Mouse (Mus musculus): ENCODE data around the gene Zar1l. TPM values are rescaled to one million over a fixed set of nuclear protein-coding genes. Genes with fewer than 3 reads are reported as not detected.

Gene Zar1l
- total RNA-seq (2021) = 1 to 10 TPM in 1 of 2 experiments, under 1 TPM in 1; 0.68 to 1.2 TPM
- long read RNA-seq, experiment 1, partial matches to known transcripts = 0 of 2 reads
- long read RNA-seq, experiment 1, other reads (novel, unspliced or antisense) = 2 of 2 reads
- long read RNA-seq, experiment 2 = 0 reads

GRCm38 (mm10) chr5:150518064-150518463 lies at the start of gene Zar1l:
Gene Zar1l, minus strand, starts transcription at chr5:150518164.
- H3K4me3 ChIP-seq = peak within 1 kb of the TSS; percentile 7; the same call in 1 of the 2 replicates
- no peak for DNase-seq (ENCODE audit: extremely low spot score in 1 of 2, low spot score in 2 of 2)
- no peak within 1 kb of the TSS for H3K27ac ChIP-seq
- TF ChIP-seq CTCF (IDR thresholded peaks at IDR 0.05) = no peak
- intact Hi-C loops (cut with DNase I) = no loop called here

GRCm38 (mm10) chr5:150566971-150567370 lies 49.0 kb upstream of the Zar1l start:
- H3K27ac ChIP-seq = peak overlapping the region; percentile 32; the same call in 1 of the 2 replicates
- no peak for TF ChIP-seq CTCF (IDR thresholded peaks at IDR 0.05)
- no peak overlapping the region for H3K4me3 ChIP-seq
- DNase-seq (ENCODE audit: extremely low spot score in 1 of 2, low spot score in 2 of 2) = no peak
- intact Hi-C loops (cut with DNase I) = no loop called here

- H3K4me3 ChIP-seq = no peak overlapping the region
- no peak for TF ChIP-seq CTCF (IDR thresholded peaks at IDR 0.05)
- H3K27ac ChIP-seq = peak overlapping the region; percentile 72
- peak; percentile 25 to 47 for DNase-seq (ENCODE audit: extremely low spot score in 1 of 2, low spot score in 2 of 2)
- intact Hi-C loops (cut with DNase I) = no loop called here
Observed at GRCm38 (mm10) chr5:150566226-150566625, 48.3 kb upstream of the Zar1l start.

- Histone ChIP-seq H3K4me3 (no peak overlapping the region), H3K27ac (no peak overlapping the region)
- TF ChIP-seq CTCF (IDR thresholded peaks at IDR 0.05) = no peak
- DNase-seq (ENCODE audit: extremely low spot score in 1 of 2, low spot score in 2 of 2) = no peak
- intact Hi-C loops (cut with DNase I) = no loop called here
Observed at GRCm38 (mm10) chr5:150564426-150564825, 46.5 kb upstream of the Zar1l start.

GRCm38 (mm10) chr5:150561783-150562182 lies 43.8 kb upstream of the Zar1l start:
- no peak overlapping the region for H3K4me3 ChIP-seq
- intact Hi-C loops (cut with DNase I) = no loop called here
- no peak overlapping the region for H3K27ac ChIP-seq
- TF ChIP-seq CTCF (IDR thresholded peaks at IDR 0.05) = no peak
- no peak for DNase-seq (ENCODE audit: extremely low spot score in 1 of 2, low spot score in 2 of 2)

- H3K4me3 ChIP-seq = no peak overlapping the region
- DNase-seq (ENCODE audit: extremely low spot score in 1 of 2, low spot score in 2 of 2) = no peak
- no peak overlapping the region for H3K27ac ChIP-seq
- no peak for TF ChIP-seq CTCF (IDR thresholded peaks at IDR 0.05)
- intact Hi-C loops (cut with DNase I) = no loop called here
Observed at GRCm38 (mm10) chr5:150561376-150561775, 43.4 kb upstream of the Zar1l start.

- no peak overlapping the region for H3K4me3 ChIP-seq
- no peak for DNase-seq (ENCODE audit: extremely low spot score in 1 of 2, low spot score in 2 of 2)
- intact Hi-C loops (cut with DNase I) = no loop called here
- H3K27ac ChIP-seq = no peak overlapping the region
- no peak for TF ChIP-seq CTCF (IDR thresholded peaks at IDR 0.05)
Observed at GRCm38 (mm10) chr5:150560851-150561250, 42.9 kb upstream of the Zar1l start.

GRCm38 (mm10) chr5:150559519-150560103 lies 41.6 kb upstream of the Zar1l start:
- no peak for TF ChIP-seq CTCF (IDR thresholded peaks at IDR 0.05)
- no peak overlapping the region for H3K4me3 ChIP-seq
- intact Hi-C loops (cut with DNase I) = no loop called here
- no peak for DNase-seq (ENCODE audit: extremely low spot score in 1 of 2, low spot score in 2 of 2)
- no peak overlapping the region for H3K27ac ChIP-seq

GRCm38 (mm10) chr5:150551637-150552036 lies 33.7 kb upstream of the Zar1l start:
- Histone ChIP-seq H3K27ac (no peak overlapping the region), H3K4me3 (no peak overlapping the region)
- TF ChIP-seq CTCF (IDR thresholded peaks at IDR 0.05) = peak; percentile 35
- no peak for DNase-seq (ENCODE audit: extremely low spot score in 1 of 2, low spot score in 2 of 2)
- intact Hi-C loops (cut with DNase I) = no loop called here

GRCm38 (mm10) chr5:150543184-150543583 lies 25.2 kb upstream of the Zar1l start:
- no peak overlapping the region for H3K27ac ChIP-seq
- intact Hi-C loops (cut with DNase I) = no loop called here
- DNase-seq (ENCODE audit: extremely low spot score in 1 of 2, low spot score in 2 of 2) = no peak
- no peak overlapping the region for H3K4me3 ChIP-seq
- TF ChIP-seq CTCF (IDR thresholded peaks at IDR 0.05) = no peak

GRCm38 (mm10) chr5:150541302-150541701 lies 23.3 kb upstream of the Zar1l start:
- TF ChIP-seq CTCF (IDR thresholded peaks at IDR 0.05) = no peak
- Histone ChIP-seq H3K27ac (no peak overlapping the region), H3K4me3 (no peak overlapping the region)
- intact Hi-C loops (cut with DNase I) = no loop called here
- no peak for DNase-seq (ENCODE audit: extremely low spot score in 1 of 2, low spot score in 2 of 2)

- no peak overlapping the region for H3K4me3 ChIP-seq
- no peak for DNase-seq (ENCODE audit: extremely low spot score in 1 of 2, low spot score in 2 of 2)
- TF ChIP-seq CTCF (IDR thresholded peaks at IDR 0.05) = peak; percentile 3; the same call in 1 of the 2 replicates
- no peak overlapping the region for H3K27ac ChIP-seq
- intact Hi-C loops (cut with DNase I) = no loop called here
Observed at GRCm38 (mm10) chr5:150525239-150525638, 7.3 kb upstream of the Zar1l start.

- Histone ChIP-seq H3K4me3 (peak overlapping the region; percentile 83), H3K27ac (no peak overlapping the region)
- TF ChIP-seq CTCF (IDR thresholded peaks at IDR 0.05) = no peak
- intact Hi-C loops (cut with DNase I) = loop anchor here (2.0 to 5.0 kb wide), 2 partner anchors 142 to 844 kb away; no protein-coding TSS in a partner anchor
- DNase-seq (ENCODE audit: extremely low spot score in 1 of 2, low spot score in 2 of 2) = no peak
Observed at GRCm38 (mm10) chr5:150522867-150523234, 4.9 kb upstream of the Zar1l start.

Data from left cerebral cortex, adult 2 months (tissue).